27 mouse cellular contexts compared by ENCODE assay signal in genomic region chr3:108033156-108033555, GRCm38 (mm10). TPM values are rescaled to one million over a fixed set of nuclear protein-coding genes. Genes with fewer than 3 reads are reported as not detected.
DNase-seq lines count a peak whose midpoint lies in the region; ATAC-seq and TF ChIP-seq lines count a peak whose summit lies in the region.
"Had no signal": no experiment of that assay in that cellular context is flagged by ENCODE, and none has a peak within 500 bp of the region (broad histone marks: within the 10 kb centered on the region; RNA-seq: fewer than 3 reads in every experiment).

No protein-coding gene starts in this region.

- no peak overlapping the region for H3K27ac ChIP-seq in lung, postnatal 0 days (ENCODE audit: low read length)
- H3K27ac ChIP-seq: embryonic facial prominence, embryonic 10.5 days; forebrain, embryonic 15.5 days; hindbrain, postnatal 0 days; liver, embryonic 13.5 days; lung, embryonic 15.5 days; midbrain, embryonic 13.5 days had no signal

- DNase-seq in heart, adult 8-10 months (ENCODE audit: low spot score), result peak; percentile 41
- DNase-seq in heart, postnatal 25 days (ENCODE audit: low spot score), result no peak
- DNase-seq in kidney, postnatal 14 days, result peak; percentile 63
- DNase-seq in kidney, adult 9 months, result no peak
- peak; percentile 73 for DNase-seq in lung, postnatal 0 days (ENCODE audit: low spot score)
- DNase-seq in lung, postnatal 14 days, result no peak
- peak; percentile 28 for DNase-seq in heart, postnatal 4 days
- DNase-seq: adrenal gland, adult 8-10 months; B cell, adult 2 months; cerebellum, adult 11-12 months; cerebellum, postnatal 10 days; gastrocnemius, postnatal 25 days; layer of hippocampus, postnatal 36 days; liver, embryonic 13.5 days; thymus, adult 18-20 months; thymus, postnatal 36 days had no signal

- no peak for TF ChIP-seq CTCF in lung, postnatal 0 days (IDR thresholded peaks at IDR 0.05)

- ATAC-seq in lung, postnatal 0 days, result peak; percentile 75
- ATAC-seq: forebrain, embryonic 15.5 days; hindbrain, postnatal 0 days; intestine, embryonic 16.5 days; midbrain, embryonic 13.5 days had no signal

- no peaks in the 10 kb centered on the region for H3K9me3 ChIP-seq in lung, postnatal 0 days (ENCODE audit: low read length)
- H3K9me3 ChIP-seq: embryonic facial prominence, embryonic 10.5 days; forebrain, embryonic 15.5 days; G1E; liver, embryonic 13.5 days; lung, embryonic 15.5 days; megakaryocyte, embryonic 14.5 days; midbrain, embryonic 13.5 days had no signal

- no peaks in the 10 kb centered on the region for H3K36me3 ChIP-seq in lung, postnatal 0 days (ENCODE audit: insufficient read depth, low read length)
- H3K36me3 ChIP-seq: embryonic facial prominence, embryonic 10.5 days; forebrain, embryonic 15.5 days; G1E; liver, embryonic 13.5 days; lung, embryonic 15.5 days; midbrain, embryonic 13.5 days had no signal

- TF ChIP-seq EP300 in lung, postnatal 0 days (IDR thresholded peaks at IDR 0.05), result 0 out of 2 replicates have a peak, but pooled peaks have one; percentile 24

- no peaks in the 10 kb centered on the region for H3K27me3 ChIP-seq in lung, postnatal 0 days (replicated peaks; ENCODE audit: insufficient read depth, low read length)
- H3K27me3 ChIP-seq: forebrain, embryonic 15.5 days; liver, embryonic 13.5 days; midbrain, embryonic 13.5 days had no signal

- H3K4me3 ChIP-seq in lung, postnatal 0 days (ENCODE audit: low read depth, low read length), result no peak overlapping the region
- H3K4me3 ChIP-seq: embryonic facial prominence, embryonic 10.5 days; forebrain, embryonic 15.5 days; liver, embryonic 13.5 days; lung, embryonic 15.5 days; megakaryocyte, embryonic 14.5 days; midbrain, embryonic 13.5 days had no signal

- H3K4me1 ChIP-seq in lung, postnatal 0 days (ENCODE audit: insufficient read depth, low read depth, low read length), result no peaks in the 10 kb centered on the region
- H3K4me1 ChIP-seq: forebrain, embryonic 15.5 days; midbrain, embryonic 13.5 days had no signal

- no peak overlapping the region for H3K4me2 ChIP-seq in lung, postnatal 0 days (replicated peaks; ENCODE audit: low read depth, low read length)
- H3K4me2 ChIP-seq: forebrain, embryonic 15.5 days; liver, embryonic 13.5 days; lung, embryonic 15.5 days; midbrain, embryonic 13.5 days had no signal

- 42% methylated on average over 5 of the region's 5 CpGs for WGBS in lung, postnatal 0 days

- no peak overlapping the region for H3K9ac ChIP-seq in lung, postnatal 0 days (replicated peaks; ENCODE audit: low read depth)
- H3K9ac ChIP-seq: forebrain, embryonic 15.5 days; liver, embryonic 13.5 days; lung, embryonic 15.5 days; midbrain, embryonic 13.5 days had no signal

- intact Hi-C loops in heart, postnatal 25 days (cut with DNase I), result no loop called here

RNA-seq across cellular contexts. Expression of gene Gstm4, which starts 11.5 kb away (rescaled TPM):
- 10 to 100 TPM; 12.6 to 14.4 (median 13.3) TPM for total RNA-seq in heart, adult 8-10 months (2022)
- total RNA-seq in heart, postnatal 25 days (2021), result 10 to 100 TPM; 10.9 TPM
- 11.2 and 13.4 TPM in 2 replicates for polyA plus RNA-seq in lung, postnatal 0 days (2015; fragmentation: Nextera tagmentation; extraction: Ambion mirVana)
- 10 to 100 TPM; 11.8 to 12.7 TPM for total RNA-seq in heart, postnatal 4 days (2021)
- total RNA-seq: G1E had no signal
- polyA plus RNA-seq: G1E had no signal

RNA-seq across cellular contexts. Expression of gene Gstm1, which starts 15.4 kb away (rescaled TPM):
- 100 to 1,000 TPM; 385 to 498 (median 396) TPM for total RNA-seq in heart, adult 8-10 months (2022)
- total RNA-seq in heart, postnatal 25 days (2021), result 100 to 1,000 TPM; 224 to 232 TPM
- 230 and 249 TPM in 2 replicates for polyA plus RNA-seq in lung, postnatal 0 days (2015; fragmentation: Nextera tagmentation; extraction: Ambion mirVana)
- 10 to 100 TPM; 46.2 to 48.4 TPM for total RNA-seq in heart, postnatal 4 days (2021)
- total RNA-seq: G1E had no signal

RNA-seq across cellular contexts. Expression of gene Gstm2, which starts 46.9 kb away (rescaled TPM):
- total RNA-seq in heart, adult 8-10 months (2022), result 100 to 1,000 TPM; 237 to 300 (median 263) TPM
- total RNA-seq in heart, postnatal 25 days (2021), result 100 to 1,000 TPM; 137 to 156 TPM
- polyA plus RNA-seq in lung, postnatal 0 days (2015; fragmentation: Nextera tagmentation; extraction: Ambion mirVana), result 129 and 132 TPM in 2 replicates
- total RNA-seq in heart, postnatal 4 days (2021), result 10 to 100 TPM; 43.2 to 43.6 TPM
- total RNA-seq: G1E; monocyte, adult 5-6 weeks; neutrophil, adult 5-6 weeks had no signal
- polyA plus RNA-seq: G1E had no signal

RNA-seq across cellular contexts. Expression of gene Ampd2, which starts 53.3 kb away (rescaled TPM):
- 1 to 10 TPM; 3.9 to 5.2 (median 4.7) TPM for total RNA-seq in heart, adult 8-10 months (2022)
- 1 to 10 TPM; 4.7 to 6.2 TPM for total RNA-seq in heart, postnatal 25 days (2021)
- 11.6 and 12.6 TPM in 2 replicates for polyA plus RNA-seq in lung, postnatal 0 days (2015; fragmentation: Nextera tagmentation; extraction: Ambion mirVana)
- 10 to 100 TPM; 16.7 to 16.9 TPM for total RNA-seq in heart, postnatal 4 days (2021)

RNA-seq across cellular contexts. Expression of gene Gnat2, which starts 59.4 kb away (rescaled TPM):
- under 1 TPM in 2 of 4 experiments, not detected in 2; 0.28 to 0.47 TPM for total RNA-seq in heart, adult 8-10 months (2022)
- not detected for total RNA-seq in heart, postnatal 25 days (2021)
- 0.33 and 0.45 TPM in 2 replicates for polyA plus RNA-seq in lung, postnatal 0 days (2015; fragmentation: Nextera tagmentation; extraction: Ambion mirVana)
- under 1 TPM; 0.31 to 0.34 TPM for total RNA-seq in heart, postnatal 4 days (2021)
- total RNA-seq: hindbrain, postnatal 0 days; layer of hippocampus, postnatal 36 days; left cerebral cortex, postnatal 10 days; monocyte, adult 5-6 weeks; neutrophil, adult 5-6 weeks had no signal

Comparison
In these comparisons a context has a peak if more than half of its experiments do, and no peak if none do; other contexts are left out.
1. DNase-seq: peak in heart, adult 8-10 months (single experiment), kidney, postnatal 14 days (single experiment), lung, postnatal 0 days (single experiment) and heart, postnatal 4 days (single experiment); none in heart, postnatal 25 days (single experiment), kidney, adult 9 months (single experiment) and lung, postnatal 14 days (single experiment).
2. RNA of gene Gstm1, which starts 15.4 kb away (total RNA-seq): 385 to 498 TPM in heart, adult 8-10 months and 224 to 232 TPM in heart, postnatal 25 days; 46.2 to 48.4 TPM in heart, postnatal 4 days; every median in the first group is over 4 times any median in the second.